Mouse (Mus musculus) left cerebral cortex, postnatal 10 days (tissue): Measurements from ENCODE around the gene Xirp1. TPM values are rescaled to one million over a fixed set of nuclear protein-coding genes. Genes with fewer than 3 reads are reported as not detected.

ENCODE experiments used
- DNase-seq, 2 experiments: peaks; one replicate each; pipeline ENCODE4 v3.0.0; 2021 to 2022; ENCODE audit warnings: low spot score in 2 of 2, mixed read lengths in 1 of 2; ENCODE audit errors: extremely low spot score in 1 of 2
- intact Hi-C: fragments of 180-260 bp; cut with DNase I; formaldehyde crosslinking; loops from one replicate; pipeline ENCODE4 v1.15.1; 2025
- total RNA-seq, 2 experiments: library from RNA; stranded (reverse); gene quantifications; 2 replicates each; pipeline ENCODE4 v1.2.3; 2021

The Xirp1 gene
- total RNA-seq = under 1 TPM in 1 of 2 experiments, not detected in 1; 0.11 TPM

DNA sequence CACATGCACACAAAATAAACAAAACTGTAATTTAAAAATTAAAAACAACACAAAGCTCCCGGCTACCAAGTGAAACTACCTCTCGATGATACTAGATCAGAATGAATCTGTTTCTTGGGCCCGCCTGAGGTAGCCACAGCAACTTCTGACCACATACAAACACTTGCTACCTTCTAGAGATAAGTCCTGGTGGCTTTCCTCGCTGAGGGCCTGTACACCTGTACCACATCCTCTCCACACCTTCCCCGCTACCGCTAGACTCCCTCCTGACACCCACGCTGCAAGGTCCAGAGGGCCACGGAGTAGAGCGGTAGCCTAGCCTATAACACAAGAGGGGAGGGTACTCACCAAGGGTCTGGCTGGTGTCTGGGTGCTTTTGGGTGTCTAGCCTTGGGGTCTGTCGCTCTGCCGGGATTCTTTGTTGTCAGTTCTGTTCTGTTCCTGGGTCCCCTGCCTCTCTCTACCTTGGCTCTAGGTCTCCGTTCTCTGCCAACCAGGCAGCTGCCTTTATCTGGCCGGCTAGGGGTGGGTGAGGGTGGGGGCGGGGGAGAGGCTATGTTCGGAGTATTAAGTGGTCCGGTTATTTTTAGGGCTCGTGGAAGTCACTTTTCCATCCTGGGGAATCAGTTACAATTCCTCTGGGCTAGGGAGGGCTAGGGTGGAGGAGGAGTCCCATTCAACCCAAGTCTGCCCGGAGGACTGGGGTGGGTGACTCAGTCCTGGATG lies at the start of gene Xirp1:
Gene Xirp1, minus strand, starts transcription at position 513 of the 726 bp plus-strand sequence.
- no peak for DNase-seq
- intact Hi-C loops = no loop called here

DNA sequence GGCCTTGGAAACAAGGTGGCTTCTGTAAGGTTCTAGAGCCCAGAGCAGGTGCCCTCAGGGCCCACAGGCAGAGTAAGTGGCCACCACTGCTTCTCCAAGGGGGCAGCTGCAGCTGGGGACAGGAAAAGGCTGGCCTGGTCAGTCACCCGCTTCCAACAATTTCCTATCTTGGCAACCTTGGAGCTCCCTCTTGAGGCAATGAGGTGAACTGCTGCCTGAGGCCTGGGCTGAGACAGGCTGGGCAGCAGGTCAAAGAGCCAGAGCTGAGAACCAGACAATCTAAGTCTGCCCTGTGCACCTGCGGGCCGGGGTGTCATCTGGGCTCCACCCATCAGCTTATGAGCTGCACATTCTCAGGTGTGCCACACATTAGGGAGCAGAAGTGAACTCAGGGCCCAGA lies 49.8 kb upstream of the Xirp1 start:
- intact Hi-C loops = loop anchor here (5.0 kb wide), 1 partner anchor 46 kb away; no protein-coding TSS in a partner anchor
- peak; percentile 50 to 77 for DNase-seq

DNA sequence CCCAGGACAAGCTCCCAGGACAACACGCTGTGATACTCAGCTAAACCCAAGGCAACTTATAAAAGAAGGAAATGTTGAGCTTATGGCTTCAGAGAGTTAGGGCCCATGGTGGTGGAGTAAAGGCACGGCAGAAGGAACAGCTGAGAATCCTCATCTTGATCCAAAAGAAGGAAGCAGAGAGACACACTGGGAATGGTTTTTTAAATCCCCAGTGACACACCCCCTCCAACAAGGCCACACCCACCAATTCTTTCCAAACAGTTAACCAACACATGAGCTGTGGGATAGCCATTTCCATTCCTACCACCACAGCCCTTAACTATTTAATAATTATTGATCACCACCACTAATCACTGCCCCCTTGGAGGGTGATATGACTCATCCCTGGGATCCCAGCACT lies 47.9 kb upstream of the Xirp1 start:
- no peak for DNase-seq
- intact Hi-C loops = loop anchor here (5.0 kb wide), 1 partner anchor 44 kb away; no protein-coding TSS in a partner anchor

DNA sequence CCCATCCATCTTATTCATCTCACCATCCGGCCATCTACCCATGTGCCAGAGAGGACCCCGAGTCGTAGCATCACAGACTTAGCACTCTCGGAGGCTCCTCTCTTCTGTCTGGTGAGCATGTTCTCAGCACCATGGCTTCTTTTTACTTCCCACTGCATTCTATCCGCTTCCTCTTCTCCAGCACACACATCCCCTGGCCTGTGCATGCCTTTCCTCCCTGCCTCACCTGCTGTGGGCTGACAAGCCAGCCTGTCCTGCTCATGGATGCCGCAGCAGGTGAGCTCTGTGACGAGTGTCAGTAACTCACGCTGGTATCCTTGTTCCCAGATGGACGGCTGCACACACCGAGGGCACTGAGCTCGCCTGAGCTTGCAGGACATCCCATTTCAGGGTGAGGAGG lies 46.4 kb upstream of the Xirp1 start, which contains the start of gene Cx3cr1:
Gene Cx3cr1, minus strand, starts transcription at position 101 of the 400 bp plus-strand sequence.
- intact Hi-C loops = loop anchor here (5.0 kb wide), 1 partner anchor 42 kb away; no protein-coding TSS in a partner anchor
- DNase-seq = no peak

DNA sequence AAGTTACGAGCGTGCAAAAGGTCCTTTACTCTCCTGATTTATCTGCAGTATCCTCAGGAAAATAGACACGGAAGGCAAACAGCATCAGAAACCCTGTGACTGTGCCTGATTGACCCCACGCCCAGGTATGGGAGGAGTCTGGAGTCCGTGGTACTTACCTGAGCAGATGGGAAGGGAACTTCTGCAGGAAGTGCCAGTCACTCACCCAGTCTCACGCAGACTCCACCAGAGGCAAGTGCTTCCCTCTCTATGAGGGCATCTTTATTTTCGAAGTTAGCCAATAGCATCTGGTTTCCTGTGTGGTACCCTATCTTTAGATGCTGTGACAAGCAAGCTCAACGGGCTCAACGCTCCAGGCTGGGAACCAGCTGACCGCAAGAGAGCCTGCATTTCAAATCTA lies 44.6 kb upstream of the Xirp1 start:
- intact Hi-C loops = no loop called here
- DNase-seq = peak in 1 of 2 experiments; percentile 13

DNA sequence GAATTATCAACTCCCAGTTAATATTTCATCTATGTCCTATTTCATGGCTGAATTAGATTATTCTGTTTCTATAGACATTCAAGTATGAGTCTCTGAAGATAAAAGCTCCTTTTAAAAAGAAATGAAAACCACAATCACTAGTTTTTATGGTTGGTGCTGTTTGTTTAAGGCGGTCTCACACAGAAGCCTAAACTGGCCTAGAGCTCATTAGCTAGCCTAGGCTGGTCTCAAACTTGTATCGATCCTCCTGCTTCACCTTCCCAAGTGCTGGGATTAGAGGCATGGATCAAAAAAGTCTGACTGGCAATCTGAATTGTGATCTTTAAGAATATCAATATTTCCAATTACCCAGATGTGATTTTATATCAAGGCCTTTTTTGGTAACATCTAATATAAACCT lies 44.2 kb upstream of the Xirp1 start:
- no peak for DNase-seq
- intact Hi-C loops = no loop called here

DNA sequence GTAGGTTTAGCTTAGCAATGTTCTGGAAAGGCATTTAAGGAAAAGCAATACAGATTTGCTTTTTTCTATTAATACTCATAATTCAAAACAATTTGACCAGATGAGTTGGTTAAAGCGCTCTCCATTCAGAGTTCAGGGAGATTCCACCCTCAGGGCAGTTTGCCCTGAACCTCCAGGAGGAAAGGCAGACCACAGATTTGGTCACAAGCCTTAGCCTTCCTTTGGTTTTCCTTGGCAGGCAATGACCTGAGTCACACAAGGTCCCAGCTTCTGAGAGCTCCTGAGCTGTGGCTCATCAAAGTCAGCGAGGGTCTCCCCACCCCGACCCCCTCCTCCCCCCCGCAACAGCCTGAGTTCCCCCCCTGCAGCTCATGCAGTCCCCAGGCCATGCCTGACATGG lies 40.9 kb upstream of the Xirp1 start:
- DNase-seq = no peak
- intact Hi-C loops = no loop called here

DNA sequence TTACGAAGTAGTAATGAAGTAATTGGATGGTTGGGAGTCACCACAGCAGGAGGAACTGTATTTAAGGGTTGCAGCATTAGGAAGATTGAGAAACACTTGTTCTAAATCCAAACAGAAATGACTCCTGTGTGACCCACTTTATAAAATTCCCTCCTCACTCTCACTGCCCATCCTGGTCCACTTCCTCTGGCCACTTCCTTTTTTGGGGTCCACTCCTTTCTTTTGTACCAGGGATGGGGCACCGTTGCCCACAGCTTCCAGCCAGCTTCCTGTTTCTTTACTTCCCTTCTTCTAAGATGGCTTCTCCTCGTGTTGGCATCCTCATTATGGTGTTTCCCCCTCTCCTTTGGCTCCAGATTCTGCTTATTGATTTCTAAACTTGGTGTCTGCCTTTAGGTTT lies 35.3 kb upstream of the Xirp1 start:
- intact Hi-C loops = no loop called here
- no peak for DNase-seq

DNA sequence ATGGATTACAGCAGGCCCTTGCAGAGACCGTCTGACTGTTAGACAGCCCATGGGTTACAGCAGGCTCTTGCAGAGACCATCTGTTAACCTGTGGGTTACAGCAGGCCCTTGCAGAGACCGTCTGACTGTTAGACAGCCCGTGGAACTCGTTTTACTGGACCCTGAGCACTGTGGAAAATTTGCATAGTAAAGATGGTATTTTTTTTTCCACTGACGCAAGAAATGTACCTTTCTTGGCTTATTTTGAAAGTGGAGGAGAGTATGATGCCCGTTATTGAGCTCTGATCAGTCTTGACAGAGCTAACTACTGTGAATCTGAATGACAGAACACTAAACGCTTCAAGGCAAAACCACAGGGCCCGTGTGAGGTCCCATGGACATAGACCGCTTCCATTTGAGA lies 32.8 kb upstream of the Xirp1 start:
- intact Hi-C loops = no loop called here
- no peak for DNase-seq

DNA sequence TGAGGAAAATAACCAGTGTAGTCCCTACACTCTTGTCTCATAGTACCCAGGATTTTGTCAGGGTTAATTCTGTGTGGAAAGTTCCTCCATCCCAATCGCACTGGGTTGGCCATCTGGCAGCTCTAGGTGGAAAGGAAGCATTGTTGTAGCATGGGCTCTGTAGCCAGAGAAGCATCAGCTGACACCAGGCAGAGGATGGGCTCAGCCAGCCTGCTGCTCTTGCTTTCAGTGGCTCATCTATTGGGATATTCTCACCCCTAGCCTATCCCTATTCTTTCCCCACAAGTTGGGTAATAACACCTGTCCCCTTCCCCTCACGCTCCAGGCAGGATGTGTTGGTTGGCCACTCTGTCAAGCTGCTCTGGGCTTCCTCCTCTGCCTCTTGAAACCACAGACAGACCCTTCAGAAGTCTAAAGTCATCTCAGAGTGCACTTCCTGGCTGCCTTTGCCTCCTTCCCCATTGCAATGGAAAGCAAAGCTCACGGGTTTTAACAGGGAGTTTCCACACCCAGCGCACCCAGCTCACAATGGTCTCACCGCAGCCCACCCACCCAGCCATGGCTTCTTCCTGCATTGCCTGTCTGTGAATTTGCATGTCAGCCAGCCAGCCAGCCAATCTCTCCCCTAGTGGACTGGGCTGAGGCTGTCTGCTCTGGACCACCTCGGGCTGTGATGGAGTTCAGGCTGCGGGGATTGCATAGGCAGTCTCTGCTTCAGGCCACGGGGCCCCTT lies 31.3 kb upstream of the Xirp1 start:
- intact Hi-C loops = no loop called here
- DNase-seq = peak in 1 of 2 experiments; percentile 58

DNA sequence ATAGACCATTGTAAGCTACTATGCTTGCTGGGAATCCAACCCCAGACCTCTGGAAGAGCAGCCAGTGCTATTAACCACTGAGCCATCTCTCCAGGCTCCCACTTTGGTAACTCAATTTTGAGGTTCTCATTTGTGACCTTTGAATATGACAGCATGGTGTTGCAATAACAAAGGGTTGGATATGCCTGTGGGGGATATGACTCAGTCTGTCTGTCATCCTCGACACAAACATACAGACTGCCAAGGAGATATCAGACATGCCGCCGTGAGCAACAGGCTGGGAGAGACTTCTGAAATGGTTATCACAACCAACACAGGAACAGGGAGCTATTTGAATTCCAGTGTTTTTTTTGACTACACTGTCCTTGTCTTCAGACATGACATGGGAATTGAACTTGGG lies 26.0 kb upstream of the Xirp1 start:
- no peak for DNase-seq
- intact Hi-C loops = no loop called here

DNA sequence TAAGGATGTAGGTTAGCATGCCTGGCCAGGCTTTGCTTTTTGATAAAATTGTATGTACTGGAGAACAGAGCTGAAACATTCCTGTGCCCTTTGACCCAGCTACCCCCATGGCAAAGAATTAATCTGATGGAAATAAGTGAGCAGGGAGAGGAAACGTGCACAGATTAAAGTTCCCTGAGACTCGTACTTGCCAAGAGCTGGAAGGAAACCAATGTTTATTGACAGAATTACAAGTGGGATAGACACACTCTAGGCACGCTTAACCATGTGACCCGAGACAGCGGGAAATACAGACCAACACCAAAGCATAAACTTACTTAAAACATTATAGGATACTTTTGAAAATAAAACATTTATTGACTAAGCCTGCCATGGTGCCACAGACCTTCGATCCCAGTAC lies 25.1 kb upstream of the Xirp1 start:
- DNase-seq = no peak
- intact Hi-C loops = no loop called here

DNA sequence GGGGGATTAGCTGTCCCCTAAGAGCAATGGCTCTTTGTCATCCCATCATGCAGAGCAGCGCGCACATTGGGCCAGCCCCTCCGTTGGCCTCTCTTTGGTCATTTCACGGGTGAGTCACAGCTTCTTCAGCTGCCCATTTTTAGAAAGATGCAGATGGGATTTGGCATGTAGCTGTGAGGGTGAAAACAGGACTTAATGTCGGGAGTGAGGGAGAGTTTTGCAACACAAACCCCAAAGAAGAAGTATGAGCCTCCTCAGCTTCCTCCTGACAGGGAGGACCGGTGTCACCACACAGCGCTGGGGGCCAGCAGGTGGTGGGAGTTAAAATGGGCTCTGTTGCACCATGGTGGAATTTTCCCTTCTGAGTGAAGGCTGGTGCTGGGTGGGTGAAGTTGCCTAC lies 19.7 kb upstream of the Xirp1 start:
- intact Hi-C loops = no loop called here
- DNase-seq = no peak

DNA sequence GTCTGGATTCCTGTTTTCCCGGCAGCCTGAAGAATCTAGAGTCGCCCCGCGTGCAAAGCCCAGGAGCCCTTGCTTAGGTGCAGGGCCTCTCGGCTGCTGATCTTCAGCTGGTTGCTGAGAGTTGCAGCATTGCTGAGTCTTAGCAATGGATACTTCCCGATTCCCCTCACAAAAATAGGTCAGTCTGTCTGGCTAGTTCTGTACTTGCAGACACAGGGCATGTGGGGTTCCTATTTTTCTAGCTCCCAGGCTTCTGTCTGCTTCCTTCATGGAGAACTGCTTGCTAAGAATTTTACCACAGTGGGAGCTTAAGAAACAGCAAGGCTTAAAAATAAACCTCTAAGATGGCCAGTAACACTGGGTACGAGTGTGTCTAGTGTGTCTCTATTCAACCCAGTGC lies 14.0 kb upstream of the Xirp1 start:
- DNase-seq = peak in 1 of 2 experiments; percentile 42
- intact Hi-C loops = no loop called here

DNA sequence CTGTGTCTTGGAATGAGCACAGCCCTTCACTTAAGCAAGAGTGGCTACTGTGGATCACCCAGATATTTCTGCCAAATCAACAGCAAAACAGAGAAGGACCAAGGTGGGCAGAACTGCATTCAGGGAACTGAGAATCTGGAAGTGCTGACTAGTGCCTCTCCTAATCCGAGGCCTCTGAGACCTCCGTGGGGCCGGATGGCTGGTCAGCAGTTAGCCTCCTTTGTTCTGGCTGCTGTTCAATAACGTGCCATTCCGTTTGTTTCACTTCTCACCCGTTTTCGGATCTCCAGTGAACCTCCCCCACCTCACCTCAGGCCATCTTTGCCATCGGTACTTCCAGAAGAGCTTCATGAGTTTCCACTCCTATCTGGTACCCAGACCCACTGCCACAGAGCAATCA lies 11.0 kb upstream of the Xirp1 start:
- intact Hi-C loops = no loop called here
- no peak for DNase-seq

DNA sequence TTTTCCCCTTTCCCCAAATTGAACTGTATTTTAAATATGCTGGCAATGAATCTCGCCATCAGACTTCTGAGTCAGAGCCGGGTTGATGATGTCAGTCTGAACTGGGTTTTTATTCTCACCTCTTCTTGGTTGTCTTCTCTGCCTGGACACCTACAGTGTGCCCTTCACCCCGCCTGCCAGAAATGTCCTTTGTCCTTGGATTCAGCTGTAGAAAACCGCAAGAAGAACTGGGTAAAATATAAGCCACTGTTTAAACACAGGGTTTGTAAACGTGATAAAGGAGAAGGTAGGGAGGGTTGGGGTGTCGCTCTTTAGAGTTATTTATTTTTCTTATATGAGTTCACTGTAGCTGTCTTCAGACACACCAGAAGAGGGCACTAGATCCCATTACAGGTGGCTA lies 9.3 kb upstream of the Xirp1 start:
- intact Hi-C loops = no loop called here
- no peak for DNase-seq

DNA sequence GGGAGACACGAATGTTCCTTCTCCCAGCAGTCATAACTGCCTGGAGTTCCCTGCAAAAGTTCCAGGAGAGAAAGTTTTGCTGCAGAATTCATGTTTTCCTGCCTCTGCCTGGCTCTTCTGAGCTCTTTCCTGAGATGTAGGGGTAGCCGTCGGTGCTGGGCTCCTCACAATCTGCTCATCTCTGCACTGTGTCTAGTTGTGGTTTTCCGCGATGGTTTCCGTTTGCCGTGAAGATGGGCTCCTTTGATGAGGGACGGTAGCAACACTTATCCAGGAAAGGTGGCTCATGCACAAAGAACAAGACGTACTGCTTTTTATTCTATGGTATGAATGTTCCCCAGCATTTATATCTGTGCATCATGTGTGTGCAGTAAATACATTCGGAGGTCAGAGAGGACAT lies 7.0 kb upstream of the Xirp1 start:
- DNase-seq = no peak
- intact Hi-C loops = no loop called here

DNA sequence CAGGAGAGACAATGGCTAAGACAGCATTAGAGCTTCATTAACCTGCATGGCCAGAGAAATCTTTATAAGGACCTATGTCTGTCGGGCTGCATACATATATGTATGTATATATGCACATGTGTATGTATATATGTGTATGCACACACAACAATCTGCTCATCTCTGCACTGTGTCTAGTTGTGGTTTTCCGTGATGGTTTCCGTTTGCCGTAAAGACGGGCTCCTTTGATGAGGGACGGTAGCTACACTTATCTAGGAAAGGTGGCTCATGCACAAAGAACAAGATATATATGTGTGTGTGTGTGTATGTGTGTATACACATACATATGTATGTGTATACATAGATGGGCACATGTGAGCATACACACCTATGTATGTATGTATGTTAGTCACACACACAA lies 6.5 kb upstream of the Xirp1 start:
- intact Hi-C loops = loop anchor here (2.0 to 5.0 kb wide), 2 partner anchors 42 to 69 kb away; no protein-coding TSS in a partner anchor
- DNase-seq = no peak

DNA sequence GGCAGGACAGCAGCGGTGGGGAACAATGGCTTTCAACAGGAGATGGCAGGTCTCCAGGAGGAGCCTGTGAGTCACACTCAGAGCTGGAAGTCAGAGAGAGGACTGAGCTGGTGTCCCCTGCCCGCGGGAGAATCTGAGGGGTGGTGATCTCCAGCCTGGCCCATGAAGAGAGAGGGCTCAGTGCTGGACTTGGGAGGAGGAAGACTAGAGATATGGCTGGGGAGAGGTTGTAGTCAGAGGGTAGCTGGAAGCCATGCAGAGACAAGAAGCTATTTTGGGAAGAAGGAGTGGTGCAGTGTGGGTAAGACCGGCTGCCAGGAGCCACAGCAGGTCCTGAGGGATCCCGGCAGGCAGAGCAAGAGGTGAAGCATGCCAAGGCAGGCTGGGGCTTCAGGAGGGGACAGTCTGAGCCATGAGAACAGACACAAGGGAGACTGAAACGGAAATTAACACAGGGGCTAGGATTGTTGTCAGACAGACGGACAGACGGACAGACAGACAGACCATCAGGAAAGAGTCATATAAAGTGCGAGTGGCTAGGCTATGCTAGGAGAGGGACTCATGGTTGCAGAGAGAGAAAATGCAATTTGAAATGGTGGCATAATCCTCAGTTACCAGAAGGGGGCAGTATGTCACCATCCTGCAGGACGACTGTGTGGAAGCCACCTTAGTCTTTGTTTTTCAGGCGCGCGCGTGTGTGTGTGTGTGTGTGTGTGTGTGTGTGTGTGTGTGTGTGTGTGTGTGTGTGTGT lies 4.2 kb upstream of the Xirp1 start:
- DNase-seq = peak in 1 of 2 experiments; percentile 53
- intact Hi-C loops = loop anchor here (2.0 to 5.0 kb wide), 2 partner anchors 45 to 71 kb away; no protein-coding TSS in a partner anchor
